Mouse (Mus musculus): ENCODE data around the gene Cyp19a1.

Cyp19a1 gene

GRCm38 (mm10) chr9:54268010-54268409 is at the start of gene Cyp19a1:
Cyp19a1 (minus strand) TSS chr9:54268110.
- no peak for DNase-seq (ENCODE audit: low spot score)

- no peak for DNase-seq (ENCODE audit: low spot score)
These were observed 48.5 kb upstream of the Cyp19a1 start for GRCm38 (mm10) chr9:54316363-54316762.

GRCm38 (mm10) chr9:54308751-54309358 is 40.9 kb upstream of the Cyp19a1 start:
- DNase-seq (ENCODE audit: low spot score), result no peak

- DNase-seq (ENCODE audit: low spot score), result no peak
These were observed 40.3 kb upstream of the Cyp19a1 start for GRCm38 (mm10) chr9:54308209-54308608.

- DNase-seq (ENCODE audit: low spot score), result peak; percentile 9
These were observed 33.3 kb upstream of the Cyp19a1 start for GRCm38 (mm10) chr9:54301255-54301654.

- no peak for DNase-seq (ENCODE audit: low spot score)
These were observed 31.9 kb upstream of the Cyp19a1 start for GRCm38 (mm10) chr9:54299792-54300191.

GRCm38 (mm10) chr9:54299389-54299788 is 31.5 kb upstream of the Cyp19a1 start:
- no peak for DNase-seq (ENCODE audit: low spot score)

GRCm38 (mm10) chr9:54287804-54288203 is 19.9 kb upstream of the Cyp19a1 start:
- no peak for DNase-seq (ENCODE audit: low spot score)

GRCm38 (mm10) chr9:54286331-54286987 is 18.5 kb upstream of the Cyp19a1 start, which contains the start of gene Gldn:
Gldn (plus strand) TSS chr9:54286486.
- no peak for DNase-seq (ENCODE audit: low spot score)

GRCm38 (mm10) chr9:54279046-54279589 is 11.2 kb upstream of the Cyp19a1 start:
- no peak for DNase-seq (ENCODE audit: low spot score)

GRCm38 (mm10) chr9:54275283-54275682 is 7.4 kb upstream of the Cyp19a1 start:
- DNase-seq (ENCODE audit: low spot score), result no peak

- no peak for DNase-seq (ENCODE audit: low spot score)
These were observed 3.0 kb upstream of the Cyp19a1 start for GRCm38 (mm10) chr9:54270889-54271288.

- no peak for DNase-seq (ENCODE audit: low spot score)
These were observed 2.1 kb upstream of the Cyp19a1 start for GRCm38 (mm10) chr9:54269987-54270386.

GRCm38 (mm10) chr9:54264754-54265153 is 3.2 kb downstream of the Cyp19a1 start:
- DNase-seq (ENCODE audit: low spot score), result no peak

GRCm38 (mm10) chr9:54244869-54245665 is 22.8 kb downstream of the Cyp19a1 start:
- DNase-seq (ENCODE audit: low spot score), result no peak

- no peak for DNase-seq (ENCODE audit: low spot score)
These were observed 40.3 kb downstream of the Cyp19a1 start for GRCm38 (mm10) chr9:54227580-54227979.

GRCm38 (mm10) chr9:54216511-54216910 is 51.4 kb downstream of the Cyp19a1 start:
- DNase-seq (ENCODE audit: low spot score), result no peak

- no peak for DNase-seq (ENCODE audit: low spot score)
These were observed 53.0 kb downstream of the Cyp19a1 start for GRCm38 (mm10) chr9:54214881-54215280.

GRCm38 (mm10) chr9:54194790-54195189 is 73.1 kb downstream of the Cyp19a1 start:
- DNase-seq (ENCODE audit: low spot score), result no peak

GRCm38 (mm10) chr9:54191435-54191834 is 76.5 kb downstream of the Cyp19a1 start:
- no peak for DNase-seq (ENCODE audit: low spot score)

GRCm38 (mm10) chr9:54182484-54182883 is 85.4 kb downstream of the Cyp19a1 start:
- DNase-seq (ENCODE audit: low spot score), result no peak

- DNase-seq (ENCODE audit: low spot score), result peak; percentile 46
These were observed 86.6 kb downstream of the Cyp19a1 start for GRCm38 (mm10) chr9:54181330-54181729.

- DNase-seq (ENCODE audit: low spot score), result no peak
These were observed 87.7 kb downstream of the Cyp19a1 start for GRCm38 (mm10) chr9:54180216-54180615.
